Mouse (Mus musculus) CD4-positive helper T cell, adult 2 months (primary cell): Measurements from ENCODE around the gene Pfkfb4.
A peak's percentile ranks its signal among the peaks of the same experiment; 100 is the strongest.

Experiments used
- DNase-seq: peaks from one replicate; pipeline ENCODE4 v3.0.0-alpha.2; 2012; ENCODE audit warnings: low read depth, missing footprints, low spot score

Pfkfb4 gene

DNA sequence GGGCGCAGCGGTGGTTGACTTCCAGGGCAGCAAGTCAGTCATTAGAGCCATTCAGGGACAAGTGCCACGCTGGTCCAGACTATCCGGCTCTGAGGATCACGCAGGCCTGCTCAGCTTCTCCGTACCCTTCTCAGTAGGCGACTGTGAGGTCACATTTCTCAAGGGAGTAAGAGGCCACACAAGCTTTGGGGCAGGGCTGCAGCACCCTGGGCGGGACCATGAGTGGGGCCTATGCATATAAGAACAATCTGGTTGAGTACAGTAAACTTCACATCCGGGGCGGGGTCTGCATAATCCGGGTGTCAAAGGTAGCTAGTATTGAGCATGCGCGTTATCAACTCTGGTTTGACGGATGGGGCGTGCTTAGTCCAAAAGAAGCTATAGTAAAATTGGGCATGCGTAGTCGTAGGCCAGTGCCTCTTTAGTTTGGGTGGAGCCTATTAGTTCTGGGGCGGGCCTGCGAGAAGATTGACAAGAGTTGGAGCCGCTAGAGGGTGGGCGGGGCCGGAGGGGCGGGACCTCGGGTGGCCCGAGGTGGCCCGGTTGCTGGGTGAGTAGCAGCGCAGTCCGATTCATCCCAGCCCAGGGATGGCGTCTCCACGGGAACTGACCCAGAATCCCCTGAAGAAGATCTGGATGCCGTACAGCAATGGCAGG, at the start of gene Pfkfb4:
TSS of gene Pfkfb4 (plus strand) at position 351 of the 657 bp plus-strand sequence.
- DNase-seq, result peak; percentile 99

DNA sequence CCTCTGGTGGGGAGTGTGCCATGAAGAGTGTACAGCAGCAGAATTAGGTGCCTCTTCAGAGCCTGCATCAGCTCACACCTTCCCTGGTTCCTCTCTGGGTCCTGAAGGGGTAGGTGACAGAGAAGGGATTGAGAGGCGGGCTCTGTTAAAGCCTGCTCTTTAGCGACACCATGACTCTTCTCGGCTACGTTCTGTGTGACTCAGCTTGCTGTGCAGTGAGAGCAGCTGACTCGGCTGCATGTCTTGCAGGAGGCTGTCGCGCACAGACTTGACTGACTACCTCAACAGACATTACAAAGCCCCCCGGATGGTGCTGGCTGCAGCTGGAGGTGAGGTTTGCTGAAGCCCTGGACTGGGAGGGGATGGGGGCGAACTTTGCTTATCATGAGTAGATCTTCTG, 46.5 kb upstream of the Pfkfb4 start:
- no peak for DNase-seq

DNA sequence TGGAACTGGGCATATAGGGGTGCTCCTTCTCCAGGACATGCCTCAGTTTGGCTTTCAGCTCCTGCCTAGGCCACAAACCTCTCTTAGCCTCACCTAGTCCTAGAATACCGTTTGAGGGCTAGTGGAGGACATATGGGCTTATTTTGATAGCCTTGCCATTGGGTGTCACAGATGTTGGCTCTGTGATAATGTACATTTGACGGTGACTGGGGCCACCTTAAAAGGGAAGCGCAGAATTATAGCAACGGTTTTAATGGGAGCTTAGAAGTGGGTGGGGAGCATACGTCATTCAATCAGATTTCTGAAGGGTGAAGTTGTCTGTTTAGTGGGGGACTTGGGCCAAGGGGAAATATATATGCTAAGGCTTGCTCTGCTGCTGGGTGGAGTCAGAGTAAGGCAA, 46.0 kb upstream of the Pfkfb4 start:
- no peak for DNase-seq

DNA sequence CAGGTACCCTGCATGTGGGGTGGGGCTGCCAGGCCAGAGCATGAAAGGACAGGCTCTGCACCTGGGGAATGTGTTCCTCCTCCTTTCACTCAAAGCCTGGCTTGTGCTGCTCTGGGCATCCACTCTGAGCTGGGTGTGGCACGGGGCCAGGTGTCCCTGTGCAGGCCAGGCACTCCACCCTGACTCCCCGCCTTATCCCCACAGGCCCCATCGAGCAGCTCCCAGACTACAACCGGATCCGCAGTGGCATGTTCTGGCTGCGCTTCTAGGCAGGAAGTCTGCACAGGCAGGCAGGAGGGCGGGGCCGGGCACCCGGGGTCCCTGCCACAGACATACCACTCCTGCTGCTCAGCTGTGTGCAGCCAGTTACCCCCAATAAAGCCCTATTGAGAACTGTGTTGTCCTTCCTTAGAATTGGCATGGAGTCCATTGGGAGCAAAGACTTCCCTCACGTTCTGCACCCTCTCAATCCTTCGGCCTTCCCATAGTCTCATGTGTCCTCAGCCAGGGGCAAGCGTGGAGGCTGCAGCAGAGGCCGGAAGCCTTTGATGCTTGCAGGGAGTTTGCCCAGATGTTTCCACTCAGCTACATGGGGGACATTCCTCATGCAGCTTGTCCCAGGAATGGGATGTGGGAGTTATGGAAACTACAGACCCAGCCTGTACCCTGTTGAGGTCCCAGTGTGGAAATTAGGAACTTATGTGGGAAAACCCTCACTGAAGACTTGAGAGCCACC, 42.2 kb upstream of the Pfkfb4 start:
- no peak for DNase-seq

DNA sequence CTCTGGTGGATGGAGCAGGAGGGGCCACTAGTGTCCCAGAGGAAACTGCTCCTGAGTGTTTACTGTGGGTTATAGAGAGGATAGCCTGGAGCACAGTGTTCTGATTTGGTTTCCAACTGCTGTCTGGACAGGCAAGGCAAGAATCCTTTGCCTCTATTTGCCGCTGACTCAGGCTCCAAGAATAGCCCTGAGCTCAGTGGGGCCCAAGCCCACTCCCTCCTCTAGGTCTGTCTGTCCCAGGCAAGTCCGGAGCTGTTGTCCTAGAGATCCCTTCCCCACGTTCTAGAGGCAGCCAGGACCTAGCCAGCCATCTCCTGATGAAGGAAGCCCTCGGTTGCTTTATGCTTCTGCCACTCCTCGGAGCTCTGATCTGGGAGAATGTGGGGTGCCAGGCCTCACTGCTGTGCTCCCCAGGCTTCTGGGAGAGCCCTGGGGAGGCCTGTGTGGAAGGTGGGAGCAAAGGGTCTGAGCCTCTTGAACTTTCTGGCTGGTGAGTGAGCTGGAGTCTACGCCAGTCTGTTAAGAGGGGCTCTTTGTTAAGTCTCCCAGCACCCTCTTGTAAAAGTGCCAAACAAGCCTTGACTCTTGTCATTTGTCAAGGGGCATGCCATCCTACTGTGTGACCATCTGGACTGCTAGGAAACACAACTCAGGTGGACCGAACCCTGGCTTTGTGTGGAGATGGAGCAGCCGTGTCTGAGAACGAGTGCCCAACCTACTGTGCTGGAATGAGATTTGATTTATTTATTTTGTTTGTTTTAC, 41.4 kb upstream of the Pfkfb4 start:
- DNase-seq, result no peak

DNA sequence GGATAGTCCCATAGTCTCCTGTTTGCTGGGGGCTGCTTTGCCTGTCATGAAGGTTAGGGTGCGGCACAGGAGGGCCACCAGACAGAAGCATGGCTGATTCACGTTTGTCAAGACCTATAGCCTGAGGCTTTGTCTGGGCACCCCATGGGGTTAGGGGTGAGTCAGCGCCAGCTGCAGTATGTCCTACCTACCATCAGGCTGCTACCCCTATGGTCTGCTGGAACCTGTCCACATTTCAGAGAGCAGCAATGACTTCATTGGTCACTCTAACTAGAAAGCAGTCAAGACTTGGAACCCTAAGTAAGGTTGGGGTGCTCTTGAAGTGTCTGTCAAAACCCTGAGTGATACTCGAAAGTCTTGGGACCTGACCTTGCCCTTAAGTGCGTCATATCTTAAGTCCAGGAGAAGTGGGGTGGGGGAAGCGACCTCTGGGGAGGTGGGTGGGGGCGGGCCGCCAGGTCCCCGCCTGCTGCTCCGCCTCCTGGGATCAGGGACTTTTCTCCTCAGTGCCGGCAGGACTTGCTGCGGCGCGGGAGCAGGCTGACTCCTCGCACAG, 38.4 kb upstream of the Pfkfb4 start, which contains the start of gene Col7a1:
TSS of gene Col7a1 (plus strand) at position 506 of the 556 bp plus-strand sequence.
- DNase-seq, result no peak

DNA sequence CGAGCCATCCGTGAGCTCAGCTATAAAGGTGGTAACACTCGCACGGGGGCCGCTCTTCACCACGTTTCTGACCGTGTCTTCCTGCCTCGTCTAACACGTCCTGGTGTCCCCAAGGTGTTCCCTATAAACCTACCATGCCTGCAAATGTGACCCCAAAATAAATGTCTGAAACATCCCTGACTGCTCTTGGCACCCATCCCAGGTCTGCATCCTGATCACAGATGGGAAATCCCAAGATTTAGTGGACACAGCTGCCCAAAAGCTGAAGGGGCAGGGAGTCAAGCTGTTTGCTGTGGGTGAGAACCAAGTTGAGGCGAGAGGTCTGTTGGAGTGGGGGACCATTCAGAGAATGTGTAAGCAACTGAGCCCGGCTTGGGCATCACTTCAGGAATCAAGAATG, 36.3 kb upstream of the Pfkfb4 start:
- DNase-seq, result no peak

DNA sequence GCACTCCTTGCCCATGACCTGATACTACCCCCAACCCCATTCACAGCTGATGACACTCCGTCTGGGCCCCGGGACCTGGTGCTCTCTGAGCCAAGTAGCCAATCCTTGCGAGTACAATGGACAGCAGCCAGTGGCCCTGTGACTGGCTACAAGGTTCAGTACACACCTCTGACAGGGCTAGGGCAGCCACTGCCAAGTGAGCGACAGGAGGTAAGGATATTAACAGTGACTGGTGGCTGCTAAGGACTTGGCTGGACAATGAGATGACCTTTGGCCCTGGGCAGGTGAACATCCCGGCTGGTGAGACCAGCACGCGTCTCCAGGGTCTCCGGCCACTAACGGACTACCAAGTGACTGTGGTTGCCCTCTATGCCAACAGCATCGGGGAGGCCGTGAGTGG, 35.7 kb upstream of the Pfkfb4 start:
- DNase-seq, result no peak

DNA sequence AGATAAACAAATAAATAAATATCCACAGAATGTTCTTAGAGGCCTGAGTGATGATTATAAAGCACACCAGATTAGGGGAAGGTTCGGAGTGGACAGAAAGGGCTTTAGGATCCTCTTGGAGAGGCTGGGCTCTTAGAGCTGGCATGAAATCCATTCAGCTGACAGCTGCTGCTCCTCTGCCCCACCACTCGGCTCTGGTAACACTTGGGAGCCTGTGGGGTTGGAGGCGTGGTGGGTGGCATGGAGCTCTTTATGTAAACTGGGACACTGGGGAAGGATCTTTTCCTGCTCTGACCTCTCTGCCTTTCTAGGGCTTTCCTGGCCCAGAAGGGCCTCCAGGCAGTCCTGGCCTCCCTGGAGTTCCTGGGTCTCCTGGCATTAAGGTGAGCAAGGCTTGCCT, 28.0 kb upstream of the Pfkfb4 start:
- no peak for DNase-seq

DNA sequence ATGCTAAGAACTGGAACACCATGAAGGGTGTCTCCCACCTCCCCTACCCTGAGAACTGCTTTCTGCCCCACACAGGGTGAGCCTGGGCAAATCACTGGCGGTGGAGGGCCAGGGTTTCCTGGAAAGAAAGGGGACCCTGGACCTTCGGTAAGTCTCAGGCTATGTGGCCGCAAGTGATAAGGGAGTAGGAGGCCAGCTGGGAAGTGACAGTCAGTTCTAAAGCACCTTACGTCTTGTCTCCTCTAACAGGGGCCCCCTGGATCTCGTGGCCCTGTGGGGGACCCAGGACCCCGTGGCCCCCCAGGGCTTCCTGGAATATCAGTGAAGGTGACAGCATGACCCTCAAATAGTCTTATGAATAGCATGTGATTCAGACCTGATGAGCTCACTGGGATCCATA, 27.2 kb upstream of the Pfkfb4 start:
- no peak for DNase-seq

DNA sequence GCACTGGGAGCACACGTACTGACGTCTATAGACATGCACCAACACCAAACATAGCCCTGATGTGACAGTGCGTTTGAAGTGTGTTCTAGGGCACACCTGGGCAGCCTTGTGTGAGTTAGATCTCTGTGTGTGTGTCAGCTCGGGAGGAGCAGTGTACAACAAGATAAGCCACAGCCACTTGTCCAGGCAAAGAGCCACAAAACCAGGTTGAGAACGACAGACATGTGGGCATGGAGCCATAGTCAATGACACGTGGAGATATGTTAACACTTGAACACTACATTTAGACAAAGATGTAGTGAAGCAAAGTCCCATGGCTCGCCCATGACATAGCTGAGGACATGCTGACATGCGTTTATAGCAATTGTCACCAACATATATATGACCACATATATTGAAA, 21.0 kb upstream of the Pfkfb4 start:
- no peak for DNase-seq

DNA sequence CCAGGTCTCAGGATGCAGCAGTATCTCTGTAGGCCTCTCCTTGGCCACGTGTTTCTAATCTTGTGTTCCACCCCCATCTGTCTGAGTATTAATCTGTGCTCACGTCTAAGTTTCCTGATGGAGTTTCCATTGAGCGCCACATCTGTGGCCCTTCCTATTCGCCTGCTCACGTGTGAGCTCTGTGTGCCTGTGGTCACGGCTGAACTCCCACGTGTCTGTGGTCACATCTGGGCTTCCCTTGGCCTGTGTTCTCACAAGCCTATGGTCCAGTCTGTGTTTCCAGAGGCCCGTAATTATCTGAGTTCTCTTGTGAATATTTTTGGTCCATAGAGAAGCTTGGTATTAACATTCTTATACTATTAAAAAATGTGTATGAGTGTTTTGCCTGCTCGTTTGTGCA, 15.1 kb upstream of the Pfkfb4 start:
- DNase-seq, result no peak

DNA sequence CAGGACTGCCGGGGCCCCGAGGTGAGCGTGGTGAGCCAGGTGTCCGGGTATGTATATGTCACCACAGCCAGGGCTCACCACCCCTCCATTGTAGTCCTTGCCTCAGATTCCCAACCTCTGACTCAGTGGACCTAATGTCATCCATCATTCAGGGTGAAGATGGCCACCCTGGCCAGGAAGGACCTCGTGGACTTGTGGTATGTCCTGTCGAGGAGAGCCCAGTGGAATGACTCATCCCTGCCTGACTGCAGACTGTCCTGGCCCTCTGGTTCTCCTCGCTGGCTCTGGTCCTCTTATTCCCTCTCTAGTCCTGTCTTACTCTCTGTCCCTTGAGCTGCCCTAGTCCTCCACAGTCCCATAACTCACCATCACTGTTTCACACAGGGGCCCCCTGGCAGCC, 13.6 kb upstream of the Pfkfb4 start:
- DNase-seq, result no peak

DNA sequence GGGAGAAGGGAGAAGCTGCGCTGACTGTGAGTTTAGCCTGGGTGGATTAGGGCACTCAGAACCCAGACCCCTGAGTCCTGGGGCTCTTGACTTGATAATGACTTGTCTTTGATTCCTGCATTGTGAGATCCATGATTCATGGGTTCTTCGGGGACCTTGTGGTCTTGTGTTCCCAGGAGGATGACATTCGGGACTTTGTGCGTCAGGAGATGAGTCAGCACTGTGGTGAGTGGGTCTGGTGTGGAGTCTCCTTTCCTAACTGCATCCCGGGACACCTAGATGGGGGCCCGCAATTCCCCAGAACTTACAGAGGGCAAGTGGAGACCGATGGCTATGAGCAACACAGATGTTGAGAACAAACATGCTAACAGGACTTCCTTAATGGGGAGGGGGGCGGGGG, 9.1 kb upstream of the Pfkfb4 start:
- no peak for DNase-seq

DNA sequence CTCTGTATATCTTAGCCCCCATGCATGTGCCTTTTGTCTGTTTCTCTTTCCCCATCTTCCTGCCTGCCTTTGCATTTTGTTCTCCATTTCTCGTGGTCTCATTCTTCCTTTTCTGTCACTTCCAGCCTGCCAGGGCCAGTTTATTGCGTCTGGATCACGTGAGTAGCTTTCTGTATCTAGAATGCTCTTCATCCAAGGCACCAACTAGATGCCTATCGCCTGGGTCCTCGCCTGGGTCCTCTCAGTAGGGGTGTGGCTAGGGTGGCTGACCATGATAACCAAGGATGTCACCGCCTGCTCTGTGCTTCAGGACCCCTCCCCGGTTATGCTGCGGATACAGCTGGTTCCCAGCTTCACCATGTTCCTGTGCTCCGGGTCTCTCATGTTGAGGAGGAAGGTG, 8.4 kb upstream of the Pfkfb4 start:
- no peak for DNase-seq

DNA sequence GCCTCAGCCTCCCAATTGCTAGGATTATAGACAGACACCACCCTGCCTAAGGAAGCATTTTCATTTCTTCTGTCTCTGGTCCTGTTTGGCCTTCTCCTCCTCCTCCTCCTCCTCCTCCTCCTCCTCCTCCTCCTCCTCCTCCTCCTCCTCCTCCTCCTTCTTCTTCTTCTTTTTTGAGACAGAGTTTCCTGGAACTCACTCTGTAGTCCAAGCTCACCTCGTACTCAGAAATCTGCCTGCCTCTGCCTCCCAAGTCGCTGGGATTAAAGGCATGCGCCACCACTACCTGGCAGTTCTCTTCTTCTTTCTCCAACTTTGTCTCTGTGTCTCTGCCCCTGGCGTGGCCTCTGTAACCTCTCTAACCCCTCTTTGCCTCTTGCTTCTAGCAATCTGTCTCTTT, 5.9 kb upstream of the Pfkfb4 start, which contains the start of gene Ucn2:
TSS of gene Ucn2 (plus strand) at position 301 of the 400 bp plus-strand sequence.
- DNase-seq, result no peak

DNA sequence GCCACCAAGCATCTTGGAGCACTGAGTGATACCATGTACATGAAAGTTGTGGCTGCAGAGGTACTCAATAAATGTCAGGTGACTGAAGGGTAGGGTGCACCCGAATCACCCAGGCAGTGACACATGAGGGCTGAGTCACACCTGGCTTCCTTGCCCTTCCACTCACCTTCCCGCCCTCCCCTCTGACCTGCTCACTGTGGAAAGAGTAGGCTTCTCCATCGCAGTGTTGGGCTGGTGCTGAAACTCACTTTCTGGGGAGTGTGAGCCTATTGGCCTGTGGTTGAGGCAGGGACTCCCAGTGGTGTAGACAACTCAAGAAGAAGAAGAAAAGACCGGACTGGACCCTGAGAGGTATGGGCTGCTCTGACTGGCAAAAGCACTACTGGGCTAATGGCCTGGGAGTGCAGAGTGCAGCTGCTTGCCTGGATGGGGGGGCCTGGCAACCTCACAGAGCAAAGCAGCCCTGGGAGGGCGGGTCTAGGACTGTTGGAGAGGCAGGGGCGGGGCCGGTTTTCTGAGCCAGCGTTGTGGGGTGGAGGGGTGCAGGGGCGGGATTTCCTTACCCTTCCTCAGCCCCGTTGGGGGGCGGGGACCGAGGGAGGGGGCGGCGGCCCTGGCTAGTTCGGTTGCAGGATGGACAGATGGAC, 3.8 kb upstream of the Pfkfb4 start:
- no peak for DNase-seq

DNA sequence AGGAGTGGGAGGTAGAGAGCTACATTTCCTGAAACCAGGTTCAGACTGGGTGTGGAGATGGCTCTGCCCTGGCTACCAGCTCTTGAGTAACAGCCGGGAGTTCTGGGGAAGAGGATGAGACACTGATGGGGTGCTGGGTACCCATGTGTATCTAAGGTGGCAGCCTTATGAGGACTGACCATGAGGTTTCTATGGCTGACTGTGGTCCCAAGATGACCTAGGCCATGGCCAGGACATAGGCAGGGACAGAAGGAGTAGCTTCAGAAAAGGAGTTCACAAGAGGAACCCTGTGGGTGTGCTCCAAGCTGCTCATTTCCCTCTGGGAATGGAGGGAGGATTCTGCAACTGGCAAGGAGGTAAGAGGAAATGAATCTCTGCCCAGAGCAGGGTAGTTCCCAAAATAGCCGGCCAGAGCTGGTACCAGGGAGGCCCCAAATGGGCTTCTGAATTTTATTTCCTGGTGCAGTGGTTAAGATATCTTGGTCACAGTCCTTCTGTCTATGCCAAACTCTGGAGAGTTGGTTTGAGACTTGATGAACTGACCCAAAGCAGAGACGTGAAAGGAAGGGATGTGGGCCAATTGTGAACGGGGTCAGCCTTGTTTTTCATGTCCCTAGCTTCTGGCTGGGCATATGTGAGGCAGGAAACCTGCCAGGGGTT, 1.6 kb upstream of the Pfkfb4 start:
- no peak for DNase-seq

DNA sequence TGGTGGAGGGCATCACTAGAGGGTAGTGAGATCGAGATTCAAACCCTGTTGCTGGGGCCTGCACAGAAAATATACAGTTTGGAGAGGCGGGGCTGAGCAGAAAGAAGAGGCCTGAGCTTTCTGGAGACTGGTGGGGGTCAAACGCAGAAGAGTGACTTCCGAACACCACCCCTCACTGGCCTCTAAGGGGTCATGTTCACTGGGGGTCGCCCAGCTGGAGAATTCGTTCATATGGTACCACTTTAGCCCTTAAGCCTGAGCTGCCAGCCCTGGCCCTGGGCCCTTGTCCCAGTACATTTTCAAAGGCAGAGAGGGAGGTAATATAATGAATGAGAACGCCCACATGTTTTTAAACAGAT, 1.1 kb upstream of the Pfkfb4 start:
- DNase-seq, result no peak

DNA sequence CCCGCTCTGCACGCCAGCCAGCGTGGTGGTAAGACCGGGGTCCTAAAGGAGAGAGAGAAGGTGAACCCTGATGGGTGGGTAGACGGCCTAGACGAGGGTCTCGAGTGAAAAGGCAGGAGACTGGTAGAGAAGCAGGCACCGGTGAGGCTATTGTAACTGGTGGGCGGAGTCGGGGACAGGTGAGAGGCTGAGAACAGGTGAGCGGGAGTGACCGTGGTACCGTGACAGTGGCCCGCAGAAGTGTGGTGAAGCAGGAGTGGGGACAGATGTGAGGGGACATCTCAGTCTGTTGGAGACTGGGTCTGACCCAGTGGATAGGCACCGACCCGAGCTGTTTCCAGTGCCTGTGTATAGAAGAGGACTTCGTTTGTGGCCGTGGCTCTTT, 499 bp downstream of the Pfkfb4 start:
- no peak for DNase-seq

DNA sequence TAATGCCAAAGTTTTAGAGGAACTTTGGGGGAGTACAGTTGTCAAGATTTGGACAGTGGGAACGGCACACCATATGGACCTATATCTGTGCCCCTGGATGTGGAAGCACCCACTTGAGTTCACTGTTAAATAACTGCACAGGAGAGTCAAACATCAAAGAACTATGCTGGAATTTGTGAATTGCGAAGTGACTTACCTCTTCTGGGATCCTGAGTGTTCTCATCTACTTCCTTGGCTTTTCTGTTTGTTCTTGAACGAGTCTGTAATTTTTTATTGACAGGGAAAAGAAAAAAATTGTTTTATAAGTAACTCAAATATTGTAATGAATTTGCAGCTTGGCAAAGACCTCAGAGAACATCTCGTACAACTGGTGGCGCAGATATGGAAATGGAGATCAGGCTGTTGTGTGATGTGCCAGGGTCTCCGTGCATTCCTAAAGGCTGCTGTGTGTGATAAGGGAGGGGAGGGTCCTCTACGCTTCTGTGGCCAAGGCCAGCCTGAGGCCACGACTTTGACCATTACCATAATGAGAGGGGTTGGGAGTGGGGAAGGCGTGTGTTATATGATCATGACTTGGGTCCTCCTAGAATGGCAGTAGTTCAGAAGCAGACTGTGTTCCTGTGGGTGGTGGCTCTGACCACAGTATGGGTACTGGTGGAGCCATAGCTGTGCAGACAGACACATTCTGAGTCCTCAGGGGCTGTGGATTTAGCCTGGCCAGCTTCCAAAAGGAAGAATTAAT, 1.2 kb downstream of the Pfkfb4 start:
- no peak for DNase-seq
